Mouse (Mus musculus): ENCODE measurements around the gene Arnt. TPM values are rescaled to one million over a fixed set of nuclear protein-coding genes. Genes with fewer than 3 reads are reported as not detected.
A peak's percentile ranks its signal among the peaks of the same experiment; 100 is the strongest.
"Not testable (repeated sequence)": the region's sequence is repeated elsewhere in the genome, so short reads cannot be mapped to it uniquely, and the experiment has no call there.

Arnt gene
- polyA plus RNA-seq, 1 experiment from 2014 or later: 16.0 TPM

GRCm38 (mm10) chr3:95426476-95426875 is 7.7 kb upstream of the Arnt start:
- H3K4me3 ChIP-seq (replicated peaks; ENCODE audit: low read depth, low read length); H3K36me3 ChIP-seq (ENCODE audit: control insufficient read depth, insufficient read depth, low read length); H3K4me2 ChIP-seq (ENCODE audit: low read length); ATAC-seq (ENCODE audit: low FRiP score, low TSS enrichment); H3K9me3 ChIP-seq (ENCODE audit: control insufficient read depth, low read length); DNase-seq; H3K4me1 ChIP-seq (ENCODE audit: control insufficient read depth, insufficient read depth, low read length); H3K27me3 ChIP-seq (ENCODE audit: control insufficient read depth, insufficient read depth, low read length); H3K9ac ChIP-seq (replicated peaks; ENCODE audit: low read length); H3K27ac ChIP-seq (replicated peaks; ENCODE audit: low read depth, low read length): not testable (repeated sequence)
- 89% methylated on average over 5 of the region's 5 CpGs for WGBS

GRCm38 (mm10) chr3:95427117-95427890 is 6.9 kb upstream of the Arnt start:
- not testable (repeated sequence) for H3K4me1 ChIP-seq (ENCODE audit: control insufficient read depth, insufficient read depth, low read length); DNase-seq; H3K36me3 ChIP-seq (ENCODE audit: control insufficient read depth, insufficient read depth, low read length); H3K9me3 ChIP-seq (ENCODE audit: control insufficient read depth, low read length); H3K27me3 ChIP-seq (ENCODE audit: control insufficient read depth, insufficient read depth, low read length); H3K9ac ChIP-seq (replicated peaks; ENCODE audit: low read length); H3K27ac ChIP-seq (replicated peaks; ENCODE audit: low read depth, low read length)
- peak; percentile 63; the same call in 1 of the 2 replicates for ATAC-seq (ENCODE audit: low FRiP score, low TSS enrichment)
- WGBS: 49% methylated on average over 9 of the region's 33 CpGs
- Histone ChIP-seq H3K4me2 (ENCODE audit: low read length) (peak overlapping the region; percentile 39), H3K4me3 (replicated peaks; ENCODE audit: low read depth, low read length) (peak overlapping the region; percentile 16; the same call in 1 of the 2 replicates)

- peak overlapping the region; percentile 16; the same call in 1 of the 2 replicates for H3K4me3 ChIP-seq (replicated peaks; ENCODE audit: low read depth, low read length)
- H3K27me3 ChIP-seq (ENCODE audit: control insufficient read depth, insufficient read depth, low read length); ATAC-seq (ENCODE audit: low FRiP score, low TSS enrichment); H3K36me3 ChIP-seq (ENCODE audit: control insufficient read depth, insufficient read depth, low read length); H3K9ac ChIP-seq (replicated peaks; ENCODE audit: low read length); H3K4me1 ChIP-seq (ENCODE audit: control insufficient read depth, insufficient read depth, low read length); H3K27ac ChIP-seq (replicated peaks; ENCODE audit: low read depth, low read length); H3K9me3 ChIP-seq (ENCODE audit: control insufficient read depth, low read length): not testable (repeated sequence)
- DNase-seq: peak; percentile 6
- 18% methylated on average over 14 of the region's 21 CpGs for whole genome bisulfite sequencing
- peak overlapping the region; percentile 39 for H3K4me2 ChIP-seq (ENCODE audit: low read length)
Measured at GRCm38 (mm10) chr3:95427891-95428238, 6.3 kb upstream of the Arnt start.

GRCm38 (mm10) chr3:95428423-95428822 is 5.8 kb upstream of the Arnt start:
- not testable (repeated sequence) for H3K27ac ChIP-seq (replicated peaks; ENCODE audit: low read depth, low read length); H3K4me2 ChIP-seq (ENCODE audit: low read length); H3K9me3 ChIP-seq (ENCODE audit: control insufficient read depth, low read length); H3K4me1 ChIP-seq (ENCODE audit: control insufficient read depth, insufficient read depth, low read length); H3K27me3 ChIP-seq (ENCODE audit: control insufficient read depth, insufficient read depth, low read length); H3K9ac ChIP-seq (replicated peaks; ENCODE audit: low read length); H3K4me3 ChIP-seq (replicated peaks; ENCODE audit: low read depth, low read length); ATAC-seq (ENCODE audit: low FRiP score, low TSS enrichment); DNase-seq; H3K36me3 ChIP-seq (ENCODE audit: control insufficient read depth, insufficient read depth, low read length)
- WGBS: 72% methylated on average over 4 of the region's 11 CpGs

GRCm38 (mm10) chr3:95433301-95433915 is 780 bp upstream of the Arnt start:
- no peaks in the 10 kb centered on the region for H3K27me3 ChIP-seq (ENCODE audit: control insufficient read depth, insufficient read depth, low read length)
- peak overlapping the region; percentile 93 for H3K4me3 ChIP-seq (replicated peaks; ENCODE audit: low read depth, low read length)
- H3K4me1 ChIP-seq (ENCODE audit: control insufficient read depth, insufficient read depth, low read length): peaks cover 16% of the 10 kb centered on the region
- peak overlapping the region; percentile 81 for H3K4me2 ChIP-seq (ENCODE audit: low read length)
- peak overlapping the region; percentile 77; the same call in 1 of the 2 replicates for H3K9ac ChIP-seq (replicated peaks; ENCODE audit: low read length)
- WGBS: 79% methylated on average over 10 of the region's 10 CpGs
- no peak for ATAC-seq (ENCODE audit: low FRiP score, low TSS enrichment)
- H3K9me3 ChIP-seq (ENCODE audit: control insufficient read depth, low read length): no peaks in the 10 kb centered on the region
- peaks cover 12% of the 10 kb centered on the region for H3K36me3 ChIP-seq (ENCODE audit: control insufficient read depth, insufficient read depth, low read length)
- peak overlapping the region; percentile 86; the same call in 1 of the 2 replicates for H3K27ac ChIP-seq (replicated peaks; ENCODE audit: low read depth, low read length)
- DNase-seq: no peak

GRCm38 (mm10) chr3:95434983-95435370 is 789 bp downstream of the Arnt start:
- Histone ChIP-seq H3K9ac (replicated peaks; ENCODE audit: low read length) (peak overlapping the region; percentile 77), H3K4me1 (ENCODE audit: control insufficient read depth, insufficient read depth, low read length) (peaks cover 16% of the 10 kb centered on the region), H3K27me3 (ENCODE audit: control insufficient read depth, insufficient read depth, low read length) (no peaks in the 10 kb centered on the region), H3K4me2 (ENCODE audit: low read length) (peak overlapping the region; percentile 81), H3K27ac (replicated peaks; ENCODE audit: low read depth, low read length) (peak overlapping the region; percentile 86; the same call in 1 of the 2 replicates), H3K9me3 (ENCODE audit: control insufficient read depth, low read length) (no peaks in the 10 kb centered on the region), H3K4me3 (replicated peaks; ENCODE audit: low read depth, low read length) (peak overlapping the region; percentile 93), H3K36me3 (ENCODE audit: control insufficient read depth, insufficient read depth, low read length) (peaks cover 12% of the 10 kb centered on the region)
- ATAC-seq (ENCODE audit: low FRiP score, low TSS enrichment) (no peak), DNase-seq (no peak)
- WGBS: 3% methylated on average over 7 of the region's 7 CpGs

GRCm38 (mm10) chr3:95435561-95435960 is 1.4 kb downstream of the Arnt start:
- DNase-seq (no peak), ATAC-seq (ENCODE audit: low FRiP score, low TSS enrichment) (no peak)
- no peaks in the 10 kb centered on the region for H3K27me3 ChIP-seq (ENCODE audit: control insufficient read depth, insufficient read depth, low read length)
- H3K4me2 ChIP-seq (ENCODE audit: low read length): peak overlapping the region; percentile 81
- H3K27ac ChIP-seq (replicated peaks; ENCODE audit: low read depth, low read length): no peak overlapping the region
- peaks cover 12% of the 10 kb centered on the region for H3K36me3 ChIP-seq (ENCODE audit: control insufficient read depth, insufficient read depth, low read length)
- no peak overlapping the region for H3K9ac ChIP-seq (replicated peaks; ENCODE audit: low read length)
- H3K4me3 ChIP-seq (replicated peaks; ENCODE audit: low read depth, low read length): no peak overlapping the region
- WGBS: 57% methylated on average over 1 of the region's 1 CpGs
- H3K9me3 ChIP-seq (ENCODE audit: control insufficient read depth, low read length): no peaks in the 10 kb centered on the region
- H3K4me1 ChIP-seq (ENCODE audit: control insufficient read depth, insufficient read depth, low read length): peaks cover 16% of the 10 kb centered on the region

GRCm38 (mm10) chr3:95438636-95439035 is 4.4 kb downstream of the Arnt start:
- H3K27ac ChIP-seq (replicated peaks; ENCODE audit: low read depth, low read length); H3K27me3 ChIP-seq (ENCODE audit: control insufficient read depth, insufficient read depth, low read length); H3K4me3 ChIP-seq (replicated peaks; ENCODE audit: low read depth, low read length); H3K4me2 ChIP-seq (ENCODE audit: low read length); H3K9ac ChIP-seq (replicated peaks; ENCODE audit: low read length); DNase-seq; ATAC-seq (ENCODE audit: low FRiP score, low TSS enrichment); H3K9me3 ChIP-seq (ENCODE audit: control insufficient read depth, low read length): not testable (repeated sequence)
- 92% methylated on average over 4 of the region's 4 CpGs for WGBS
- Histone ChIP-seq H3K36me3 (ENCODE audit: control insufficient read depth, insufficient read depth, low read length) (peaks cover 12% of the 10 kb centered on the region), H3K4me1 (ENCODE audit: control insufficient read depth, insufficient read depth, low read length) (peaks cover 16% of the 10 kb centered on the region)

GRCm38 (mm10) chr3:95439670-95440069 is 5.5 kb downstream of the Arnt start:
- Histone ChIP-seq H3K4me1 (ENCODE audit: control insufficient read depth, insufficient read depth, low read length) (peaks cover 16% of the 10 kb centered on the region), H3K9ac (replicated peaks; ENCODE audit: low read length) (no peak overlapping the region), H3K27ac (replicated peaks; ENCODE audit: low read depth, low read length) (no peak overlapping the region), H3K9me3 (ENCODE audit: control insufficient read depth, low read length) (no peaks in the 10 kb centered on the region), H3K27me3 (ENCODE audit: control insufficient read depth, insufficient read depth, low read length) (no peaks in the 10 kb centered on the region), H3K36me3 (ENCODE audit: control insufficient read depth, insufficient read depth, low read length) (peaks cover 12% of the 10 kb centered on the region), H3K4me3 (replicated peaks; ENCODE audit: low read depth, low read length) (no peak overlapping the region), H3K4me2 (ENCODE audit: low read length) (no peak overlapping the region)
- DNase-seq (no peak), ATAC-seq (ENCODE audit: low FRiP score, low TSS enrichment) (no peak)

Data from midbrain, embryonic 14.5 days (tissue).